Mouse (Mus musculus) adrenal gland (tissue): ENCODE data around the gene Id2.

ENCODE experiments used
- intact Hi-C: fragments of 180-260 bp; cut with DNase I; formaldehyde crosslinking; loops from one replicate; pipeline ENCODE4 v1.15.1; 2025

The Id2 gene

GRCm38 (mm10) chr12:25109971-25110681 is 13.2 kb upstream of the Id2 start:
- intact Hi-C loops = no loop called here

GRCm38 (mm10) chr12:25108865-25109264 is 11.9 kb upstream of the Id2 start:
- intact Hi-C loops = no loop called here

GRCm38 (mm10) chr12:25104541-25104940 is 7.6 kb upstream of the Id2 start:
- intact Hi-C loops = no loop called here

GRCm38 (mm10) chr12:25103911-25104310 is 7.0 kb upstream of the Id2 start:
- intact Hi-C loops = no loop called here

- intact Hi-C loops = no loop called here
Measured at GRCm38 (mm10) chr12:25101389-25101788, 4.4 kb upstream of the Id2 start.

GRCm38 (mm10) chr12:25100411-25101217 is 3.7 kb upstream of the Id2 start:
- intact Hi-C loops = no loop called here

GRCm38 (mm10) chr12:25099563-25100408 is 2.8 kb upstream of the Id2 start:
- intact Hi-C loops = loop anchor here (5.0 to 10.0 kb wide), 3 partner anchors 133 to 315 kb away; no protein-coding TSS in a partner anchor

- intact Hi-C loops = loop anchor here (5.0 to 10.0 kb wide), 3 partner anchors 133 to 316 kb away; no protein-coding TSS in a partner anchor
Measured at GRCm38 (mm10) chr12:25099313-25099562, 2.3 kb upstream of the Id2 start.

GRCm38 (mm10) chr12:25098561-25099312 is 1.8 kb upstream of the Id2 start:
- intact Hi-C loops = loop anchor here (5.0 to 10.0 kb wide), 3 partner anchors 134 to 316 kb away; no protein-coding TSS in a partner anchor

GRCm38 (mm10) chr12:25098161-25098550 is 1.2 kb upstream of the Id2 start:
- intact Hi-C loops = loop anchor here (5.0 to 10.0 kb wide), 3 partner anchors 134 to 317 kb away; no protein-coding TSS in a partner anchor

- intact Hi-C loops = loop anchor here (2.0 to 10.0 kb wide), 5 partner anchors 65 to 317 kb away; no protein-coding TSS in a partner anchor
Measured at GRCm38 (mm10) chr12:25097210-25098160, 545 bp upstream of the Id2 start.

GRCm38 (mm10) chr12:25096640-25097051 is 294 bp downstream of the Id2 start:
- intact Hi-C loops = loop anchor here (2.0 to 10.0 kb wide), 5 partner anchors 66 to 318 kb away; no protein-coding TSS in a partner anchor

- intact Hi-C loops = loop anchor here (2.0 to 10.0 kb wide), 5 partner anchors 67 to 319 kb away; no protein-coding TSS in a partner anchor
Measured at GRCm38 (mm10) chr12:25095974-25096639, 833 bp downstream of the Id2 start.

- intact Hi-C loops = loop anchor here (5.0 to 10.0 kb wide), 3 partner anchors 137 to 319 kb away; no protein-coding TSS in a partner anchor
Measured at GRCm38 (mm10) chr12:25095538-25095937, 1.4 kb downstream of the Id2 start.

- intact Hi-C loops = loop anchor here (5.0 to 10.0 kb wide), 3 partner anchors 137 to 320 kb away; no protein-coding TSS in a partner anchor
Measured at GRCm38 (mm10) chr12:25094621-25095521, 2.1 kb downstream of the Id2 start.

GRCm38 (mm10) chr12:25093241-25093774 is 3.6 kb downstream of the Id2 start:
- intact Hi-C loops = loop anchor here (10.0 kb wide), 1 partner anchor 321 kb away; no protein-coding TSS in a partner anchor

GRCm38 (mm10) chr12:25092751-25093211 is 4.2 kb downstream of the Id2 start:
- intact Hi-C loops = loop anchor here (10.0 kb wide), 1 partner anchor 322 kb away; no protein-coding TSS in a partner anchor
